Mouse (Mus musculus) small intestine, adult 2 months (tissue): ENCODE results near the gene Coa3.

Experiments
- CTCF ChIP-seq: fragments of 200-500 bp; IDR thresholded peaks from 2 replicates; pipeline ENCODE4 v1.5.1; 2012; ENCODE audit warnings: low read depth, mild to moderate bottlenecking, control low read depth, inconsistent platforms, low read length, moderate library complexity, mixed read lengths; ENCODE audit not compliant: insufficient replicate concordance, insufficient read length; ENCODE audit errors: extremely low read depth
- POLR2A ChIP-seq: fragments of 200-500 bp; IDR thresholded peaks from 2 replicates; pipeline ENCODE4 v1.6.1; 2012; ENCODE audit warnings: low read depth, mild to moderate bottlenecking, control low read depth, inconsistent platforms, low read length, moderate library complexity

- TF ChIP-seq CTCF, result no peak
- no peak for TF ChIP-seq POLR2A
These were observed 8.4 kb upstream of the Coa3 start for GRCm38 (mm10) chr11:101287306-101287705.
